Mouse (Mus musculus) lung, postnatal 0 days (tissue): ENCODE measurements at regions not wholly inside any gene's neighbourhood (a gene's known extent, or its start where the extent isn't known, plus 50 kb on each side); places are given as distances from the start of the nearest gene placed in this dataset.

Experiments used
- ATAC-seq: fragments of 200-750 bp; cut with Nextera tagmentation; 2 replicates; pipeline ENCODE4 v1.8.0; 2017; ENCODE audit warnings: moderate library complexity
- DNase-seq: peaks from one replicate; pipeline ENCODE4 v3.0.0-alpha.2; 2016; ENCODE audit warnings: low spot score
- H3K27ac ChIP-seq: fragments of 300-500 bp; sonication (generic); 2 replicates; pipeline ENCODE4 v1.5.1; 2014; ENCODE audit warnings: antibody characterized with exemption, mild to moderate bottlenecking, low read length, mixed read lengths
- H3K27me3 ChIP-seq: fragments of 300-500 bp; sonication (generic); replicated peaks from 2 replicates; pipeline ENCODE4 v1.6.1; 2014; ENCODE audit warnings: low read length, mixed read lengths; ENCODE audit not compliant: insufficient read depth
- H3K36me3 ChIP-seq: fragments of 300-500 bp; sonication (generic); 2 replicates; pipeline ENCODE4 v1.6.1; 2014; ENCODE audit warnings: low read length, mixed read lengths; ENCODE audit not compliant: insufficient read depth
- H3K4me1 ChIP-seq: fragments of 300-500 bp; sonication (generic); 2 replicates; pipeline ENCODE4 v1.6.1; 2014; ENCODE audit warnings: antibody characterized with exemption, low read depth, low read length, mixed read lengths; ENCODE audit not compliant: insufficient read depth
- H3K4me2 ChIP-seq: fragments of 300-500 bp; sonication (generic); replicated peaks from 2 replicates; pipeline ENCODE4 v1.6.1; 2014; ENCODE audit warnings: low read depth, mild to moderate bottlenecking, low read length, moderate library complexity, mixed read lengths
- H3K4me3 ChIP-seq: fragments of 300-500 bp; sonication (generic); 2 replicates; pipeline ENCODE4 v1.5.1; 2014; ENCODE audit warnings: low read depth, low read length
- H3K9ac ChIP-seq: fragments of 300-500 bp; sonication (generic); replicated peaks from 2 replicates; pipeline ENCODE4 v1.6.1; 2014; ENCODE audit warnings: low read depth, mild to moderate bottlenecking
- H3K9me3 ChIP-seq: fragments of 300-500 bp; sonication (generic); 2 replicates; pipeline ENCODE4 v1.6.1; 2016; ENCODE audit warnings: low read length, mixed read lengths
- CTCF ChIP-seq: IDR thresholded peaks from 2 replicates; pipeline ENCODE4 v1.5.1; 2016; ENCODE audit warnings: antibody characterized with exemption, mild to moderate bottlenecking
- EP300 ChIP-seq: IDR thresholded peaks from 2 replicates; pipeline ENCODE4 v1.6.1; 2016; ENCODE audit warnings: antibody characterized with exemption, mild to moderate bottlenecking, control low read depth
- WGBS: fragments of 180-500 bp; shearing (Covaris S2); extraction: QIAGEN DNeasy Blood & Tissue Kit; methylation state at CpG from one replicate; pipeline ENCODE4 v1.1.7; 2014; 5-methylcytosine and 5-hydroxymethylcytosine counted together

DNA sequence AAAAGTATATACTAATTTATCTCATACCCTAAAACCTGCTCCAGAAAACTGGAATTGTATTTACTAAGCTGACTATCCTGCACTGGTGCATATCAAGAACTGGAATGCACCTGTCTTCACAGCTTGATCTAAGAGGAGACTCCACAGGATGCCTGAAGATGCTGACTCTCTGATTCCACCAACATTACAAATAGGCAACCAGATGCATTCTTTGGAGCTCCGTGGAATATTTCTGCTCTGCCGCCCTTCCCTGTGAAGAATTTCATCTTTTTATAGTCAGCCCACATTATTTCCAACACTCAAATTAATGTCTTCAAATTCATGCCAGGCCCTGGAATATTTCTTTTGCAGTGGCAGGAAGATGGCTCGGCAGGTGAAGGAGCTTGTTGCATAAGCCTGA lies 148.7 kb upstream of the Pou3f3 start:
- no peak overlapping the region for H3K4me3 ChIP-seq
- H3K36me3 ChIP-seq, result no peaks in the 10 kb centered on the region
- no peak overlapping the region for H3K27ac ChIP-seq
- H3K4me1 ChIP-seq, result no peaks in the 10 kb centered on the region
- TF ChIP-seq CTCF, result no peak
- no peak for TF ChIP-seq EP300
- DNase-seq (no peak), ATAC-seq (no peak)
- H3K9ac ChIP-seq, result no peak overlapping the region
- no peaks in the 10 kb centered on the region for H3K27me3 ChIP-seq
- 86% methylated on average over 3 of the region's 3 CpGs for WGBS
- H3K4me2 ChIP-seq, result no peak overlapping the region
- no peaks in the 10 kb centered on the region for H3K9me3 ChIP-seq

DNA sequence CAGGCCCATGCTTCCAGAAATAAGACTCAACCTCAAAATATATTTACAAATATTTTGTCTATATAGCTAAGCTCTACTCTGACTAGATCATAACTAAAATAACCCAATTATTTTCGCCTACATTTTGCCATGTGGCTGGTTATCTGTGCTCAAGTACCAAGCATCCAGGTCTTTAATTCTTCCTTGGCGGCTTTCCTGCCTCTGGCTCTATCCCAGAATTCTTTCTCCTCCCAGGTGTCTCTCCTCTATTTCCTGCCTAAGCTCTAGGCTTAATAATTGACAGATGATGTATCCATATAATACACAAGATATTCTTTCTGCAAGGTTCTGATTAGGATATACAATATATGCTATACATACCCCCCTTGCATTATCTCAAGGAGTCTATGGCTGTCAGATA lies 138.3 kb upstream of the Pou3f3 start:
- WGBS, result 73% methylated on average over 2 of the region's 2 CpGs
- H3K27ac ChIP-seq, result no peak overlapping the region
- no peaks in the 10 kb centered on the region for H3K27me3 ChIP-seq

DNA sequence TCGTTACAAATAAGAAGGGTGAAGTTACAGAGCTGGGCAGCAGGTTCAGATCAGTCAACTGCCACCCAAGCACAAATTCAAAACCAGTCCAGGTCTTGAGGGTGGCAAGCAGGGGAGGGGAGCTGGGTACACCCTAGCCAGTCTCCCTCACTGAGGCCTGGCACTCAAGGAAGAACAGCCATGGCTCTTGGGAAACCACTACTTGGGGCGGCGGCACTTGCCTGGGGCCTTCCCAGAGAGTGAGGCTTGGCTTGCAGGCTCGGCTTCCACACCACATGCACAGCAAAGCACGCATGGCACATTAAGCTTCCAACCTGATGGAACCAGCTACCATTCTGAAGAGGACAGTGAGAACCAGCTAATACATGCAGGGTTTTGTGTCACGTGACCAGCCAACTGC lies 127.9 kb upstream of the Pou3f3 start:
- TF ChIP-seq CTCF (no peak), EP300 (no peak)
- no peak overlapping the region for H3K27ac ChIP-seq
- H3K9ac ChIP-seq, result no peak overlapping the region
- H3K27me3 ChIP-seq, result no peaks in the 10 kb centered on the region
- WGBS, result 76% methylated on average over 6 of the region's 6 CpGs
- ATAC-seq, result no peak
- H3K4me2 ChIP-seq, result no peak overlapping the region
- no peaks in the 10 kb centered on the region for H3K4me1 ChIP-seq
- H3K4me3 ChIP-seq, result no peak overlapping the region
- no peak for DNase-seq
- H3K36me3 ChIP-seq, result no peaks in the 10 kb centered on the region
- no peaks in the 10 kb centered on the region for H3K9me3 ChIP-seq

More for the DNA sequence above, 138.3 kb upstream of the Pou3f3 start:
- Histone ChIP-seq H3K4me1 (no peaks in the 10 kb centered on the region), H3K9ac (no peak overlapping the region), H3K9me3 (no peaks in the 10 kb centered on the region), H3K4me3 (no peak overlapping the region), H3K4me2 (no peak overlapping the region), H3K36me3 (no peaks in the 10 kb centered on the region)
- ATAC-seq (no peak), DNase-seq (no peak)
- TF ChIP-seq EP300, result no peak
- no peak for TF ChIP-seq CTCF

DNA sequence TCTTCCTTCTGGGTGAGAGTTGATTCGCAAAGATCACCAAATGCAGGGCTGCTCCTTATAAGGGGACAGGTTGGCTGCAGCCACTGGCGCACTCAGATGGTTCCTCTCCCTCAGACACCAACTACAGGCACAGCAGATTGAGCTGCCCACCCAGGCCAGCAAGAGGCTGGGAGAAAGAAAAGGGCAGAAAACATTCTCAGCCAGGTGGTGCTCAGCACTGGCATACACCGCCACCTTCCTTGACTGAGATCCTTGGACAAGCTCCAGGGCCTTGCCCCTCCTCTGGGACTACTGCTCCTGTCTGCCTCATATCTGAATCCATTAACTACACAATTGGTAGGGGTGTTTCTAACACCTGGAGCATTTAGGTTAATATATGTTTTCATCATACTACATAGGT lies 110.4 kb upstream of the Pou3f3 start:
- Histone ChIP-seq H3K4me3 (no peak overlapping the region), H3K4me2 (no peak overlapping the region), H3K27ac (no peak overlapping the region), H3K9me3 (no peaks in the 10 kb centered on the region), H3K4me1 (no peaks in the 10 kb centered on the region), H3K36me3 (no peaks in the 10 kb centered on the region), H3K9ac (no peak overlapping the region), H3K27me3 (no peaks in the 10 kb centered on the region)
- ATAC-seq (no peak), DNase-seq (no peak)
- TF ChIP-seq CTCF, result no peak
- TF ChIP-seq EP300, result no peak
- WGBS, result 82% methylated on average over 3 of the region's 3 CpGs

DNA sequence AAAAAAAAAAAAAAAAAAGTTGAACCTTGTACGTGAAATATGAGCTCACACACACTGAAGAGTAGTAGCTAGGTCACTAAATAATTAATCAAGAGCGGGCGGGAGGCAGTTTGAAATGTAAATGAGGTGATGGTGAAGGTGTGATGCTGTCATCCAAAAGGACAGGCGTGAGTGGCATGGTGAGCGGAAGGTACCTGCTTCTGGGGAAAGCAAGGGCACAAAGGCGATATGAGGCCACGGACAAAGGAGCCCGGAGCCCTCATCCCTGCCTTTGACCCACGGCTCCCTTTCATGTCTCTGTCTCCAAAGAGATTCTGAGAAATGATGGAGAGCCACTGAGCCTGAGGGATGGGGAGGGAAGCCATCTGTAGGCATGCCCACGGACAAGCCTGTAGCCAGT lies 107.1 kb upstream of the Pou3f3 start:
- DNase-seq, result no peak

DNA sequence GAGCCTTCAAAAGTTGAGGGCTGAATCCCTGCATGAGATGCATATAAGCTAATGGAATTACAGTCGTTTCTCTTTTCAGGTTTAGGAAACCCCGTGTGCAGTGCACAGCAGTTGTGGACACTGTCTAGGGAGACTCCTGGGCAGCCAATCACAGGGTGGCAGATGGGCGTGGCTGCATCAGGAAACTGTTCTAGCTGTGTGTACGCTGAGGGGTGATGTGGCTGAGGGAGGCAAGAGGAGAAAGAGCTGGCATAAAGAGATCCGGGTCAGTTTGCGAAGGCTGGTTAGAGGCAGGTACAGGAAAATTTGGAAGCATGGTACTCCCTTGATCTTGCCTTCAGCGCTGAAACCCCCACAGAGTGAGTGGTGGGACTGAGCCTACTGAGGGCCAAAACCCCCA lies 106.1 kb upstream of the Pou3f3 start:
- Histone ChIP-seq H3K9me3 (no peaks in the 10 kb centered on the region), H3K9ac (no peak overlapping the region), H3K27me3 (no peaks in the 10 kb centered on the region), H3K4me1 (no peaks in the 10 kb centered on the region), H3K36me3 (no peaks in the 10 kb centered on the region), H3K4me3 (no peak overlapping the region), H3K4me2 (no peak overlapping the region), H3K27ac (no peak overlapping the region)
- WGBS, result 30% methylated on average over 7 of the region's 7 CpGs
- DNase-seq (no peak), ATAC-seq (no peak)
- TF ChIP-seq EP300 (no peak), CTCF (no peak)

More for the DNA sequence above, 107.1 kb upstream of the Pou3f3 start:
- 25% methylated on average over 10 of the region's 10 CpGs for WGBS
- no peaks in the 10 kb centered on the region for H3K9me3 ChIP-seq
- H3K4me3 ChIP-seq, result no peak overlapping the region
- no peaks in the 10 kb centered on the region for H3K36me3 ChIP-seq
- H3K4me1 ChIP-seq, result no peaks in the 10 kb centered on the region
- TF ChIP-seq CTCF (no peak), EP300 (no peak)
- no peak for ATAC-seq
- H3K27me3 ChIP-seq, result no peaks in the 10 kb centered on the region
- no peak overlapping the region for H3K9ac ChIP-seq
- no peak overlapping the region for H3K4me2 ChIP-seq
- H3K27ac ChIP-seq, result no peak overlapping the region

DNA sequence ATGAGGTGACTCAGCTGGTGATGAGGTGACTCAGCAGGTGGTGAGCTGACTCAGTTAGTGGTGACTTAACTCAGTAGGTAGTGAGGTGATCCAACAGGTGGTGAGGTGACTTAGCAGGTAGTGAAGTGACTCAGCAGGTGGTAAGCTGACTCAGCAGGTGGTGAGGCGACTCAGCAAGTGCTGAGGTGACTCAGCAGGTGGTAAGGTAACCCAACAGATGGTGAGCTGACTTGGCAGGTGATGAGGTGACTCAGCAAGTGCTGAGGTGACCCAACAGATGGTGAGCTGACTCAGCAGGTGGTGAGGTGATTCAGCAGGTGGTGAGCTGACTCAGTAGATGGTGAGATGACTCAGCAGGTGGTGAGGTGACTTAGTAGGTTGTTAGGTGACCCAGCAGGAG lies 103.7 kb upstream of the Pou3f3 start:
- WGBS, result 22% methylated on average over 1 of the region's 1 CpGs
- Histone ChIP-seq H3K4me3 (no peak overlapping the region), H3K9me3 (no peaks in the 10 kb centered on the region), H3K4me1 (no peaks in the 10 kb centered on the region), H3K9ac (no peak overlapping the region), H3K27me3 (no peaks in the 10 kb centered on the region), H3K4me2 (no peak overlapping the region), H3K27ac (no peak overlapping the region), H3K36me3 (no peaks in the 10 kb centered on the region)
- no peak for ATAC-seq
- TF ChIP-seq EP300 (no peak), CTCF (no peak)
- DNase-seq, result no peak
